Mouse (Mus musculus): ENCODE results near the gene Lrrc17. TPM values are rescaled to one million over a fixed set of nuclear protein-coding genes. Genes with fewer than 3 reads are reported as not detected.

Gene Lrrc17
- polyA plus RNA-seq, 1 experiment from 2014 or later: 2.5 TPM

- Histone ChIP-seq H3K9ac (no peak overlapping the region), H3K4me3 (replicated peaks) (no peak overlapping the region), H3K27me3 (no peaks in the 10 kb centered on the region), H3K4me2 (no peak overlapping the region), H3K4me1 (replicated peaks) (no peaks in the 10 kb centered on the region), H3K9me3 (replicated peaks) (no peaks in the 10 kb centered on the region), H3K27ac (replicated peaks) (no peak overlapping the region), H3K36me3 (replicated peaks) (no peaks in the 10 kb centered on the region)
- 37% methylated on average over 4 of the region's 4 CpGs for WGBS (ENCODE audit: insufficient replicate concordance)
- no peak for ATAC-seq (ENCODE audit: insufficient read depth)
Measured at GRCm38 (mm10) chr5:21509801-21510200, 33.6 kb upstream of the Lrrc17 start.

GRCm38 (mm10) chr5:21513363-21513762, 30.0 kb upstream of the Lrrc17 start:
- H3K27me3 ChIP-seq: no peaks in the 10 kb centered on the region
- no peaks in the 10 kb centered on the region for H3K9me3 ChIP-seq (replicated peaks)
- no peaks in the 10 kb centered on the region for H3K36me3 ChIP-seq (replicated peaks)
- H3K4me1 ChIP-seq (replicated peaks): no peaks in the 10 kb centered on the region
- no peak overlapping the region for H3K4me2 ChIP-seq
- 61% methylated on average over 10 of the region's 10 CpGs for WGBS (ENCODE audit: insufficient replicate concordance)
- H3K4me3 ChIP-seq (replicated peaks): no peak overlapping the region
- no peak overlapping the region for H3K27ac ChIP-seq (replicated peaks)
- no peak for ATAC-seq (ENCODE audit: insufficient read depth)
- no peak overlapping the region for H3K9ac ChIP-seq

- H3K9ac ChIP-seq: no peak overlapping the region
- no peak overlapping the region for H3K4me2 ChIP-seq
- H3K4me1 ChIP-seq (replicated peaks): no peaks in the 10 kb centered on the region
- no peak overlapping the region for H3K4me3 ChIP-seq (replicated peaks)
- WGBS (ENCODE audit: insufficient replicate concordance): 72% methylated on average over 2 of the region's 2 CpGs
- no peaks in the 10 kb centered on the region for H3K9me3 ChIP-seq (replicated peaks)
- ATAC-seq (ENCODE audit: insufficient read depth): no peak
- no peaks in the 10 kb centered on the region for H3K27me3 ChIP-seq
- H3K27ac ChIP-seq (replicated peaks): no peak overlapping the region
- H3K36me3 ChIP-seq (replicated peaks): no peaks in the 10 kb centered on the region
Measured at GRCm38 (mm10) chr5:21517562-21517961, 25.8 kb upstream of the Lrrc17 start.

GRCm38 (mm10) chr5:21518207-21518606, 25.2 kb upstream of the Lrrc17 start:
- no peaks in the 10 kb centered on the region for H3K4me1 ChIP-seq (replicated peaks)
- ATAC-seq (ENCODE audit: insufficient read depth): no peak
- no peaks in the 10 kb centered on the region for H3K9me3 ChIP-seq (replicated peaks)
- no peaks in the 10 kb centered on the region for H3K27me3 ChIP-seq
- H3K36me3 ChIP-seq (replicated peaks): no peaks in the 10 kb centered on the region
- no peak overlapping the region for H3K9ac ChIP-seq
- H3K4me3 ChIP-seq (replicated peaks): no peak overlapping the region
- WGBS (ENCODE audit: insufficient replicate concordance): 69% methylated on average over 4 of the region's 4 CpGs
- no peak overlapping the region for H3K27ac ChIP-seq (replicated peaks)
- no peak overlapping the region for H3K4me2 ChIP-seq

- no peaks in the 10 kb centered on the region for H3K36me3 ChIP-seq (replicated peaks)
- 74% methylated on average over 3 of the region's 3 CpGs for WGBS (ENCODE audit: insufficient replicate concordance)
- H3K4me3 ChIP-seq (replicated peaks): no peak overlapping the region
- H3K9me3 ChIP-seq (replicated peaks): no peaks in the 10 kb centered on the region
- no peak overlapping the region for H3K27ac ChIP-seq (replicated peaks)
- H3K4me1 ChIP-seq (replicated peaks): no peaks in the 10 kb centered on the region
- H3K9ac ChIP-seq: no peak overlapping the region
- H3K4me2 ChIP-seq: no peak overlapping the region
- no peak for ATAC-seq (ENCODE audit: insufficient read depth)
- H3K27me3 ChIP-seq: no peaks in the 10 kb centered on the region
Measured at GRCm38 (mm10) chr5:21519166-21519565, 24.2 kb upstream of the Lrrc17 start.

DNA sequence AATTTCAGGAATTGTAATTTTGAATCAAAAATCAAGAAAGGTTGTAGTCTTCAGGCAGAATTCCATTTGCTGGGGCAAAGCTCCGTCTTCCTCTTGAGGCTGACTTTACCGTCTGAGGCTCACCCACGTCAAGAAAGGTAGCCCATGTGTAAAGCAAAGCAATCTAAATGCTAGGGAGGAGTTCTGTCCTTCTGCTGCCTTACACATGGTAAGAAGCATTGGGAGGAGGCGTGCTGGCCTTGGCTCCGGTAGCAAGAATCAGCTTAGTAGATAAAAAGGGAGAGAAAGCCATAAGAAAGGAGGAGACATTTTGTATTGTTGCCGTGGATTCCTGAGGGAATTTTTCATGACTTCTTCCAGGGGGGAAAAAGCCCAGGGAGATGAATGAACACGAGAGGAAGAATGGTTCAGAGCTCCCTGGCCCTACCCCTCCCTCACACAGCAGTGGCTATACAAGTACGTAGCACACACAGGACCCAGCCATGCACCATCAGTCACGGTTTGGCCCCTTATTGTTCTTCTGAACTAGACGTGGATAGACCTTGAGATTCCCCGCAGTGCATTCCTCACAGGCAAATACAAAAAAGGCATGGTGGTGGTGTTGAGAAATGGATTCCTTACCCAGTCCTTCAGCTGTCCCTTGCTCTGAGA, 16.4 kb upstream of the Lrrc17 start:
- no peak overlapping the region for H3K4me3 ChIP-seq (replicated peaks)
- no peak overlapping the region for H3K9ac ChIP-seq
- H3K4me1 ChIP-seq (replicated peaks): no peaks in the 10 kb centered on the region
- H3K9me3 ChIP-seq (replicated peaks): no peaks in the 10 kb centered on the region
- H3K4me2 ChIP-seq: no peak overlapping the region
- WGBS (ENCODE audit: insufficient replicate concordance): 52% methylated on average over 11 of the region's 11 CpGs
- ATAC-seq (ENCODE audit: insufficient read depth): no peak
- no peaks in the 10 kb centered on the region for H3K27me3 ChIP-seq
- no peak overlapping the region for H3K27ac ChIP-seq (replicated peaks)
- no peaks in the 10 kb centered on the region for H3K36me3 ChIP-seq (replicated peaks)

GRCm38 (mm10) chr5:21527488-21527911, 15.9 kb upstream of the Lrrc17 start:
- WGBS (ENCODE audit: insufficient replicate concordance): 16% methylated on average over 4 of the region's 4 CpGs

DNA sequence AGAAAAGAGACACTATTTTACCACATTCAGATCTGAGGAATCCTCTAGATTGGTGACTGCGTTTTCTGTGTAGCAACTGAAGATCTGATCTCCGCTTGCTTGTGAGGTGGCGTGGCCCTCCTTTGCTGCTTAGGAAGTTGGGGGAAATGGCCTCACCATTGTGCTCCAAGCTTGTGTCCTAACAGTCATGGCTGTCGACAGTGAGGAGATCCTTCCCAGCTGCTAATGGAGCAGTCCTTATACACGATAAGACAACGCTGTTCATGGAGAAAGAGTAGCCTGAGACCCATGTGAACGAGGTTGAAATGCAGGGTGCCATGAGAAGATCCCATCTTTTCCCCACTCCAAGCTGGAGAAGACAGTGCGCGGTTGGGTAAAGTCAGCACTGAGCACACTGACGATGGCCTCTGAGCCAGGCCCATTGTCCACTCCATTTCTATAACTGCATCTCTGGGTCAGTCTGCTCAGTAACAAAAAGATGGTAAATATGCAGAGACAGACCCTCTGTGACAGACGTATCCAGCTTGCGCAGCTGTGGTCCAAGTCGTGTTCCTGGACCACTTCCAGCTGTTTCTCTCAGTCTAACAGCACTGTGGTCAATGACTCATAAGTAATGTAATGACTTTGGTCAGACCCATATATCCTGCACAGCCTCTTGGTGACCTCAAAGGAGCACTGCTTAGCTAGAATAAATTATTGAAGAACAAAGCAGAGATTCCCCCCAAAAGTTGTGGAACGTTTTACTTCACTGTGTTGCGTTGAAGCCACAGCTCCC, 15.1 kb upstream of the Lrrc17 start:
- Histone ChIP-seq H3K36me3 (replicated peaks) (no peaks in the 10 kb centered on the region), H3K4me1 (replicated peaks) (no peaks in the 10 kb centered on the region), H3K9me3 (replicated peaks) (no peaks in the 10 kb centered on the region), H3K4me3 (replicated peaks) (no peak overlapping the region), H3K27me3 (no peaks in the 10 kb centered on the region), H3K27ac (replicated peaks) (no peak overlapping the region), H3K4me2 (no peak overlapping the region), H3K9ac (no peak overlapping the region)
- WGBS (ENCODE audit: insufficient replicate concordance): 60% methylated on average over 15 of the region's 15 CpGs
- no peak for ATAC-seq (ENCODE audit: insufficient read depth)

More at GRCm38 (mm10) chr5:21527488-21527911, 15.9 kb upstream of the Lrrc17 start:
- ATAC-seq (ENCODE audit: insufficient read depth): no peak
- no peak overlapping the region for H3K27ac ChIP-seq (replicated peaks)
- H3K4me3 ChIP-seq (replicated peaks): no peak overlapping the region
- H3K9me3 ChIP-seq (replicated peaks): no peaks in the 10 kb centered on the region
- H3K36me3 ChIP-seq (replicated peaks): no peaks in the 10 kb centered on the region
- no peak overlapping the region for H3K9ac ChIP-seq
- no peak overlapping the region for H3K4me2 ChIP-seq
- H3K4me1 ChIP-seq (replicated peaks): no peaks in the 10 kb centered on the region
- H3K27me3 ChIP-seq: no peaks in the 10 kb centered on the region

- Histone ChIP-seq H3K4me2 (no peak overlapping the region), H3K4me3 (replicated peaks) (no peak overlapping the region), H3K9ac (no peak overlapping the region), H3K36me3 (replicated peaks) (no peaks in the 10 kb centered on the region), H3K4me1 (replicated peaks) (no peaks in the 10 kb centered on the region), H3K9me3 (replicated peaks) (no peaks in the 10 kb centered on the region), H3K27me3 (no peaks in the 10 kb centered on the region), H3K27ac (replicated peaks) (no peak overlapping the region)
- WGBS (ENCODE audit: insufficient replicate concordance): 62% methylated on average over 8 of the region's 8 CpGs
- no peak for ATAC-seq (ENCODE audit: insufficient read depth)
Measured at GRCm38 (mm10) chr5:21529110-21529720, 14.1 kb upstream of the Lrrc17 start.

GRCm38 (mm10) chr5:21532126-21532525, 11.2 kb upstream of the Lrrc17 start:
- Histone ChIP-seq H3K4me2 (no peak overlapping the region), H3K27me3 (no peaks in the 10 kb centered on the region), H3K9me3 (replicated peaks) (no peaks in the 10 kb centered on the region), H3K27ac (replicated peaks) (no peak overlapping the region), H3K4me3 (replicated peaks) (no peak overlapping the region), H3K4me1 (replicated peaks) (no peaks in the 10 kb centered on the region), H3K36me3 (replicated peaks) (no peaks in the 10 kb centered on the region), H3K9ac (no peak overlapping the region)
- WGBS (ENCODE audit: insufficient replicate concordance): 54% methylated on average over 2 of the region's 2 CpGs
- ATAC-seq (ENCODE audit: insufficient read depth): no peak

- Histone ChIP-seq H3K4me3 (replicated peaks) (no peak overlapping the region), H3K4me2 (no peak overlapping the region), H3K4me1 (replicated peaks) (no peaks in the 10 kb centered on the region), H3K27me3 (no peaks in the 10 kb centered on the region), H3K9ac (no peak overlapping the region), H3K36me3 (replicated peaks) (no peaks in the 10 kb centered on the region), H3K9me3 (replicated peaks) (no peaks in the 10 kb centered on the region), H3K27ac (replicated peaks) (no peak overlapping the region)
- WGBS (ENCODE audit: insufficient replicate concordance): 67% methylated on average over 5 of the region's 5 CpGs
- ATAC-seq (ENCODE audit: insufficient read depth): no peak
Measured at GRCm38 (mm10) chr5:21532921-21533320, 10.4 kb upstream of the Lrrc17 start.

Data from liver, embryonic 15.5 days (tissue).